Mouse (Mus musculus) thymus, postnatal 0 days (tissue): ENCODE data around the gene Ybx3. TPM values are rescaled to one million over a fixed set of nuclear protein-coding genes. Genes with fewer than 3 reads are reported as not detected.
A peak's percentile ranks its signal among the peaks of the same experiment; 100 is the strongest.

Experiments
- DNase-seq: peaks from one replicate; pipeline ENCODE4 v3.0.0-alpha.2; 2015; ENCODE audit warnings: low spot score
- polyA plus RNA-seq: library from polyadenylated mRNA; unstranded; fragments of >200 nt; fragmentation: Nextera tagmentation; extraction: Ambion mirVana; gene quantifications from 2 replicates; pipeline ENCODE4 v1.2.1, GENCODE M21; 2015

Ybx3 gene
- 39.0 and 47.6 TPM in 2 replicates for polyA plus RNA-seq

- peak; percentile 49 for DNase-seq
Measured at GRCm38 (mm10) chr6:131388040-131389021, at the start of gene Ybx3. TSS of gene Ybx3 (minus strand) at chr6:131388476.

GRCm38 (mm10) chr6:131436626-131437025 is 48.4 kb upstream of the Ybx3 start:
- no peak for DNase-seq

DNA sequence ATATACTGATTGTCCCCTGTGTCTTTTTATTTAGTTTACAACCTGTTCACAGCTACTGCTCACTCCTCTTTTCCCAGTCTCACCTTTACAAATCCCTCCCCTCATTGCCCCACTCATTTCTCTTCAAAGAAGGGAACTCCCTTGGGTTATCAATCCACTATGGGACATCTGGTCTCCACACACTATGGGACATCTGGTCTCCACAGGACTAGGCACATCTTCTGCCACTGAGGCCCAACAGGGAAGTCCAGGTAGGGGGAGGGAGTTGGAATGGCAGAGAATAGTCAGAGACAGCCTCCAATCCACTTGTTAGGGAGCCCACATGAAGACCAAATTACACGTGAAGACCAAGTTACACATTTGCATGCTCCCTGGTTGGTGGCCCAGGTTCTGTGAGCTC is 45.8 kb upstream of the Ybx3 start:
- DNase-seq = no peak

DNA sequence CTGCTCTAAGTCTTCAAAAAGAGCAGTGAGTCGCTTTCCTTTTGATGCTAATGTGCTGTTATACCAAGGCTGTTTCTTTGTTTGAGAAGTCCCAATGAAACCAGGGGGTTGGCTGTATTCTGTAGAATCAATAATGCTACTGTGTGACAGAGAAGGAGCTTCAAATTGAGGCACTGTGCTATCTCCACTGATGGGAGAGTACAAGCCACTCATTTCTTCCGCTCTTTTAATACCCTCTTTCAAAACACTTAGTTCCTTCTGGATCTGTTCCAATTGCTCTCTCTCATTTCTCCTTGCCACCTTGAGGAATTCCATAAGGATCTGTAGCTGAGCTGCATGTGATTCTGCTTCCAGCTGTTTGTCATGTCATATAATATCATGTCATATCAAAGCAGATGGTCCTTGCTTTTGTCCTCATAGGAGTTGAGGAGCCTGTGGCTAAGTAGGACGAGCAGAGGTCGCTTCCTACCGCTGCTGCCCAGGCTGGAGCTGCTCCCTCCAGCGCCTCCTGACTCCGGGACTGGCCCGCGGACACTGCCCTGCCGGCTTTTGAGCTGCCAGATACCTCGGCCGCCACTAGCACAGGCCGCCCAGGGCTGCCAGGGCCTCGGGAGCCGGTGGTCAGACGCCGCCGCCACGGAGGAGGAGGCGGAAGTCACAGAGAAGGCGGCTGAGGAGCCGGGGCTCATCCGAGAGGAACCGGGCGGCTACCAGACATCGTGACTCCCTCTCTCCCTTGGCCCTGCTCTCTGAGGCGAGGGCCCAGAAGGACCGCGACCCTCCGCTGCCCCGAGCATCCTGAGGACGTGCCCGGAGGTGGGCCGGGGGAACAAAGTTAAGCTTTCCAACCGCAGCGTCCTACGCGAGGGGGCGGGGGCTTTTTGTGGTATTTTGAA is 45.1 kb upstream of the Ybx3 start:
- DNase-seq = no peak

DNA sequence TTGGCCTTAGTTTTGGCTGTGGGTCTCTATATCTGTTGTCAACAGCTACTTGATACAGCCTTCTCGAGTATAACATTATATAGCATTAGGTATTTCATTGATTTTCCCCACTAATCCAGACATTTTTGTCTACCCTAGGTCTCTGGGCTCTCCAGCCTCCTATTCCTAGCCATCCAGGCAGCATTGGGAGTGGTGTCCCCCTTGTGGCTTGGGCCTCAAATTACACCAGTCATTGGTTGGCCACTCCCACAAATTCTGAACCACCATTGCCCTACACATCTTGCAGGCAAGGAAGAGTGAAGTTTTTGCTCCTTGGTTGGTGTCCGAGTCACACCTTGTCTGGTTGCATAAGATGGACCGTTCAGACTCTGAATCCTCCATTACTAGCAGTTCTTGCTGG is 33.3 kb upstream of the Ybx3 start:
- DNase-seq = peak; percentile 7

GRCm38 (mm10) chr6:131419614-131420013 is 31.3 kb upstream of the Ybx3 start:
- DNase-seq = no peak

- peak; percentile 15 for DNase-seq
Measured at GRCm38 (mm10) chr6:131418770-131419169, 30.5 kb upstream of the Ybx3 start.

GRCm38 (mm10) chr6:131411116-131411843 is 23.0 kb upstream of the Ybx3 start:
- DNase-seq = no peak

DNA sequence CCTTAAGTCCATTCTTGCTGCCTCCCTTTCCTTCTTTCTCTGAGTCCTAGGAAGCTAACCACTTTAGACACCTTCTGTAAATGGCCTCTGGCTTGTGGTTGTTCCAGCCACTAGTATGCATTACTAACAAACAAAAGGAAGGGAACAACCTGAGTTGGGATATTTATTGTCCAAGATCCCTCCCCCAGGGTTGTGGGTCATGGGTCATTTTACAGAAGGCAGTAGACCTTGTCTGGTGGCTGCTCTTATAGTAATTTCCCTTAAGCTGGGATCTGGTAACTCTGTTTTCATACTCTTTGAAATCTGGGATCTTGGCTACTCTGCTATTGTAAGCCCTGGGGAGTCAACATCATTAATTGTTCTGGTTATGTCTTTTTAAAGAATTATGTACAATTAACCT is 18.7 kb upstream of the Ybx3 start:
- no peak for DNase-seq

DNA sequence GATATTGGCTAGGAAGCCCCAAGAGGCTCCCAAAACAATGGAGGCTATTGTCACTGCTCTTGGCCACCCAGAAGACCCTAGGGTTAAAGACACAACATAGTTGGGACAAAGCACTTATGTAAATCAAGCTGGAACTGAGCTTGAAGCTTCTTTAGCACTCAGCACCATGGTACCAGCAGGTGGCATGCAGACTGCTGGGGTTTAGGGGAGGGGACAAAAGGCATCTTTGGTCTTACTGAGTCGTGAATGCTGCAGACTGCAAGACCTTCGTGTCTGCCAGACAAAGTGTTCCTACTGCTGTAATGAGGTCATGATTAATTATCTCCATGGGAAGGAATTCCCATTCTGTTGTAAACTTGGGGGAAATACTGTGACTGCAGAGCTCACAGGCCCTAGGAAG is 17.6 kb upstream of the Ybx3 start:
- no peak for DNase-seq

- no peak for DNase-seq
Measured at GRCm38 (mm10) chr6:131405174-131405573, 16.9 kb upstream of the Ybx3 start.

DNA sequence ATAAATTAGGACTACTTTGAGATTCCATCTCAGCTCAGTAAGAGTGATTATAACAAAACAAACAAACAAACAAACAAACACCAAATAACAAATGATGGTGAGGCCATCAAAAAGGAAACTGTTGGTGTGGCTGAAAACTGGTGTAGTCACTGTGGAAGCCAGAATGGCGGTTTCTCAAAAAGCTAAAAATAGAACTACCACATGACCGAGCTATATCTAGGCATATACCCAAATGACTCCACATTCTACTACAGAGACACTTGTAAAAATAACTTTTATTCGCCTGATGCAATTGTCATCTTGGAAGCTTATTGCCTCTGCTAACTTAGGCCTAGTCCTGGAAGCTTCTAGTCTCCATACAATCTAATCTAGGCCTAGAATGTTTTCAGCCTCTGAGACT is 16.0 kb upstream of the Ybx3 start:
- DNase-seq = no peak

- DNase-seq = no peak
Measured at GRCm38 (mm10) chr6:131403036-131403435, 14.8 kb upstream of the Ybx3 start.

DNA sequence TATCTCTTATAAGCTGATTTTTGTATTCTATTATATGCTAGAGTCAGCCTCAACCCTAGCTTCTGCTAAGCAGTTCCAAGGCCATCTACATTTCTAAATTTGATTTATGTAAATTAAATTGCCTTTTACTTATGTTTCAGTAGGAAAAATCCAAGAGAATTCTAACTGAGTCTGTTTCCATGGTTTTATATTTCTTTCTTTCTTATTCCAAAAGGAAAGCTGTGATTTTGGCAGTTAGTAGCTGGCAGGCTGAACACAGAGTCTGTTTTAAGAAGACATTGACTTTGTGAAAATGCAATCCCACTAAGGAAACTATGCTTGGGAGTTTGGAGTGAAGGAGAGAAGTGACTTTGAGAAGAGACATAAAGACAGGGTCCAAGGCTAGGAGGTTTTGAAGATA is 14.3 kb upstream of the Ybx3 start:
- DNase-seq = no peak

GRCm38 (mm10) chr6:131401259-131401658 is 13.0 kb upstream of the Ybx3 start:
- no peak for DNase-seq

DNA sequence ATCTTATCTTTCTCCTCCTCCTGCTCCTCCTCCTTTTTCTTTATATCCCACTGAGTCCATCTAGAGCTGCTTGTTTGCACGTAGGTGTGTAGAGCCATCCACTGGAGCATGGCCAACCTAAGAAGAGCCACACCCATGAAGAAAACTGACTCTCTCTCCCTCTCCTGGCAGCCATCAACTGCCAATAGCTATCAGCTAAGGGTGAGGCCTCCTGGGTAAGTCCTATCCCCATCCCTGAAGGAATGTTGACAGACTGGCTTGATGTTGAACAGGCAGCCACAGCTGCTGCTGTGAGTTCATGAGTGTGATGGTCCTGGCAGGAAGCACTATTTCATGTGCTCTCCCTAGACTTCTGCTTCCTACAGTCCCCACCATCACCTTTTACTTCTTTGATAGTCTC is 8.4 kb upstream of the Ybx3 start:
- no peak for DNase-seq

DNA sequence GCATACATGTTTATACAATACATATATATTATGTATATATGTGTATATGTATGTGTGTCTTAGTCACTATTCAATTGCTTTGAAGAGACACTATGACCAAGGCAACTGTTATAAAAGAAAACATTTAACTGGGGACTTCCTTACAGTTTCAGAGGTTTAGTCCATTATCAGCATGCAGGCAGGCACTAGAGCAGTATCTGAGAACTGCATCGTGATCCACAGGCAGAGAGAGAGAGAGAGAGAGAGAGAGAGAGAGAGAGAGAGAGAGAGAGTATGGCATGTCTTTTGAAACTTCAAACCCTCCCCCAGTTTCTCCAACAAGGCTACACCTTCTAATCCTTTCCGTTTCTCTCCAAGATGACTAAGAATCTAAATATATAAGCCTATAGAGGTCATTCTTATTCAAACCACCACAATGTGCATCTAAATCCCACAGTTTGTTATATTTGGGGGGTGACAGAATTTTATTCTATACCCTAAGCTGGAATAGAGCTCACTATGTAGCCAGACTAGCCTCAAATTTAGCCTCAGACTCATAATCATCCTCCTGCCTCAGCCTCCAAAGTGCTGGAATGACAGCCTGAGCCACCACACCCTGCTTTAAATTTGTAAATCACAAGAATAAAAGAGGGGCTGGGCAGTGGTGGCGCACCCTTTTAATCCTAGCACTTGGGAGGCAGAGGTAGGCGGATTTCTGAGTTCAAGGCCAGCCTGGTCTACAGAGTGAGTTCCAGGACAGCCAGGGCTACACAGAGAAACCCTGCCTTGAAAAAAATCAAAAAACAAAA is 5.8 kb upstream of the Ybx3 start:
- no peak for DNase-seq

DNA sequence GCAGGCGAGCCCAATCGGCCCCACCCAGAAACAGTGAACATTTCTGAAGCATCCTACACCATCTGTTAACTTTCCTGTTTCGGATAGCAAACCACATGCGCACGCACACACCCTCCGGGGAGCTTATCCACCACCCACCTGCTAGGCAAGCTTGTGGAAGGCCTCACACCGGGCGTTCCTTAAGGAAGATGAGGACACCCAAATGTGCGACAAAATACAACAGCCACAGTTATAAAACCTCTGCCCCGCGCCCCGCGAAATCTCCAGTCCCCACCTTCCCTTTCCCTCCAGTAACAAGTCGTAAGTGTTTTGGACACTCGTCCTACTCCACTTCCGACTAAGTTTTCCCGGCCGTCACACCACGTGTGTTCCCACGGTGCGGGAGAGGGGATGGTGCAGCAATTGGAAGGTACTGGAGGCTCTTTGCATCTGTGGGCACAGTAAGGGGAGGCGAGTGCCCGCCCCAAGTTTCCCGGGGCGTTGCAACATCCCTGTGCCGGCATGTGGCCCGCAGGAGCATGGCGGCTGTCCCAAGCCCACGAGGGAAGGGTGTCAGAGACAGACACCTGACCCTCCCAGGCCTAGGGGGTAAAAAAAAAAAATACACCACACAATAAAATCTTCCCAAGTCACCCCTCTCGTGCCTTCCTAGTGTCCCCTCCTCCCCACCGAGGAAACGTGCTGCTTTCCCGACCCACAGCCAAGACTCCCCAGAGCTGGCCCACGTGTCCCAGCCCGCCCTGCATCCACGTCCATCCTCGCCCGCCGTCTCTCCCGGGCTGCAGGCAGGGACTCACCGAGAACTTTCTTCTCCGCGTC is 846 bp downstream of the Ybx3 start:
- peak; percentile 20 for DNase-seq

GRCm38 (mm10) chr6:131386416-131387019 is 1.8 kb downstream of the Ybx3 start:
- no peak for DNase-seq
